10 mouse cellular contexts compared by ENCODE assay signal in the genomic region with DNA sequence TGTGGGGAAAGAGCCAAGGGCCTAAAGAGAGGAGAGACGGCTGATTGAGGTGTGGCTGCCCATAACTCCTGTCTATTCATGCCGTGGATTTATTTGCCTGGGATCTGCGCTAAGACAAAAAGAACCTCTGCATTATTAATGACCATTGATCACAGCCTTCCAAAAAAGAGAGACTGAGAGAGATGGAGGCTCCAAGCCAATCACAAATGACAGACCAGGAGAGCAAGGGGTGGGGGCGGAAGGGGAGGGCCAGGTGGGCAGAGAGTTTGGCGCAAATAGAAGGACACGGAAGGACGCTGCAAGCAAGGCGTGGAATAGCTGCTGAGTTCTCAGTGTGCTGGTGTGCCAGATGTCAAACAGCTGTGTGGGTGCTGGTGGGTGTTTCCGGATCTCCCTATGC. TPM values are rescaled to one million over a fixed set of nuclear protein-coding genes. Genes with fewer than 3 reads are reported as not detected.
DNase-seq lines count a peak whose midpoint lies in the region; ATAC-seq and TF ChIP-seq lines count a peak whose summit lies in the region.
"Had no signal": no experiment of that assay in that cellular context is flagged by ENCODE, and none has a peak within 500 bp of the region (broad histone marks: within the 10 kb centered on the region; RNA-seq: fewer than 3 reads in every experiment).

A gene (plus strand): TSS at position 301 of the 400 bp plus-strand sequence.

- TF ChIP-seq POLR2A in myocyte (IDR thresholded peaks at IDR 0.05; ENCODE audit: insufficient read length, low read depth) = no peak

- no peak within 1 kb of the TSS for H3ac ChIP-seq in myocyte (ENCODE audit: control insufficient read depth, insufficient read length)

- no peaks in the 10 kb centered on the region for H3K79me2 ChIP-seq in myocyte (ENCODE audit: control insufficient read depth, insufficient read depth)

- no peaks in the 10 kb centered on the region for H3K9me3 ChIP-seq in kidney, embryonic 16.5 days (ENCODE audit: low read length)
- H3K9me3 ChIP-seq in embryonic facial prominence, embryonic 15.5 days (replicated peaks) = no peaks in the 10 kb centered on the region
- H3K9me3 ChIP-seq in intestine, embryonic 16.5 days (ENCODE audit: control insufficient read depth, low read length) = no peaks in the 10 kb centered on the region

- H3K27ac ChIP-seq in kidney, embryonic 16.5 days (ENCODE audit: low read length) = no peak within 1 kb of the TSS
- no peak within 1 kb of the TSS for H3K27ac ChIP-seq in embryonic facial prominence, embryonic 15.5 days (replicated peaks)
- no peak within 1 kb of the TSS for H3K27ac ChIP-seq in intestine, embryonic 16.5 days (ENCODE audit: low read length)

- no peaks in the 10 kb centered on the region for H3K36me3 ChIP-seq in kidney, embryonic 16.5 days (ENCODE audit: insufficient read depth, low read length)
- no peaks in the 10 kb centered on the region for H3K36me3 ChIP-seq in embryonic facial prominence, embryonic 15.5 days
- H3K36me3 ChIP-seq in intestine, embryonic 16.5 days (ENCODE audit: control insufficient read depth, insufficient read depth, low read length) = no peaks in the 10 kb centered on the region
- H3K36me3 ChIP-seq in myocyte (ENCODE audit: control insufficient read depth, insufficient read depth) = no peaks in the 10 kb centered on the region

- DNase-seq in kidney, adult 9 months = no peak
- DNase-seq in urinary bladder, postnatal 14 days (ENCODE audit: low spot score) = no peak
- DNase-seq in adrenal gland, adult (ENCODE audit: inconsistent age in 2 of 2, low spot score in 1 of 2) = no peak
- DNase-seq: cerebellum, postnatal 14 days; kidney, adult 11 months had no signal

- peak within 1 kb of the TSS; percentile 93 for H3K4me2 ChIP-seq in kidney, embryonic 16.5 days (replicated peaks; ENCODE audit: low read depth, low read length)
- peak within 1 kb of the TSS; percentile 98 for H3K4me2 ChIP-seq in embryonic facial prominence, embryonic 15.5 days (replicated peaks)
- peak within 1 kb of the TSS; percentile 94 for H3K4me2 ChIP-seq in intestine, embryonic 16.5 days (ENCODE audit: low read depth, low read length)
- H3K4me2 ChIP-seq in myocyte (ENCODE audit: low read depth) = peak within 1 kb of the TSS; percentile 61

- H3K27me3 ChIP-seq in kidney, embryonic 16.5 days (ENCODE audit: insufficient read depth, low read length) = peaks cover 37% of the 10 kb centered on the region
- peaks cover 40% of the 10 kb centered on the region for H3K27me3 ChIP-seq in embryonic facial prominence, embryonic 15.5 days
- peaks cover 13% of the 10 kb centered on the region for H3K27me3 ChIP-seq in intestine, embryonic 16.5 days (replicated peaks; ENCODE audit: control insufficient read depth, insufficient read depth, low read length)
- H3K27me3 ChIP-seq in myocyte (ENCODE audit: control insufficient read depth, insufficient read depth, insufficient read length) = peaks cover 19% of the 10 kb centered on the region

- peak within 1 kb of the TSS; percentile 55 for H3K9ac ChIP-seq in kidney, embryonic 16.5 days (replicated peaks; ENCODE audit: low read length)
- H3K9ac ChIP-seq in embryonic facial prominence, embryonic 15.5 days = peak within 1 kb of the TSS; percentile 5; the same call in 1 of the 2 replicates
- H3K9ac ChIP-seq in intestine, embryonic 16.5 days (ENCODE audit: low read depth, low read length) = peak within 1 kb of the TSS; percentile 65

- H3K4me1 ChIP-seq in kidney, embryonic 16.5 days (ENCODE audit: insufficient read depth, low read length) = peaks cover 13% of the 10 kb centered on the region
- H3K4me1 ChIP-seq in embryonic facial prominence, embryonic 15.5 days = peaks cover 16% of the 10 kb centered on the region
- peaks cover 7% of the 10 kb centered on the region for H3K4me1 ChIP-seq in intestine, embryonic 16.5 days (ENCODE audit: control insufficient read depth, insufficient read depth, low read length)

- 84% methylated on average over 9 of the region's 9 CpGs for WGBS in kidney, embryonic 16.5 days
- 65% methylated on average over 9 of the region's 9 CpGs for WGBS in embryonic facial prominence, embryonic 15.5 days
- WGBS in intestine, embryonic 16.5 days = 63% methylated on average over 9 of the region's 9 CpGs

- no peak for ATAC-seq in kidney, embryonic 16.5 days (ENCODE audit: low FRiP score, low TSS enrichment)
- ATAC-seq in embryonic facial prominence, embryonic 15.5 days (ENCODE audit: insufficient number of reproducible peaks, low FRiP score, low TSS enrichment, low read depth) = no peak
- no peak for ATAC-seq in intestine, embryonic 16.5 days
- no peak for ATAC-seq in inflammation-experienced regulatory T-cells, adult 6 months

- H3K4me3 ChIP-seq in kidney, embryonic 16.5 days (ENCODE audit: low read length) = peak within 1 kb of the TSS; percentile 53
- H3K4me3 ChIP-seq in embryonic facial prominence, embryonic 15.5 days (replicated peaks) = peak within 1 kb of the TSS; percentile 53
- H3K4me3 ChIP-seq in intestine, embryonic 16.5 days (ENCODE audit: low read length) = peak within 1 kb of the TSS; percentile 57
- no peak within 1 kb of the TSS for H3K4me3 ChIP-seq in myocyte

TF ChIP-seq in myocyte, 11 proteins besides CTCF, POLR2A, EP300 and RAD21:
- TF ChIP-seq TCF3 (IDR thresholded peaks at IDR 0.05; ENCODE audit: insufficient read length, low read depth) = no peak
TF ChIP-seq in myocyte: peak in this region for 0.

RNA-seq across cellular contexts. Expression of the gene that starts here (rescaled TPM):
- 0.44 and 0.72 TPM in 2 replicates for polyA plus RNA-seq in kidney, embryonic 16.5 days (2015; fragmentation: Nextera tagmentation; extraction: Ambion mirVana)
- polyA plus RNA-seq in embryonic facial prominence, embryonic 15.5 days (2015; fragmentation: Nextera tagmentation; extraction: Ambion mirVana) = 0.67 and 0.75 TPM in 2 replicates
- 0.10 and 0.16 TPM in 2 replicates for polyA plus RNA-seq in intestine, embryonic 16.5 days (2015; fragmentation: Nextera tagmentation; extraction: Ambion mirVana)
- 0.11 TPM for polyA plus RNA-seq in myocyte (2012; fragmentation: generic; extraction: Trizol)
- polyA plus RNA-seq in inflammation-experienced regulatory T-cells, adult 6 months (2017; shearing (Covaris generic)) = not detected

Comparison
In these comparisons a context has a peak if more than half of its experiments do, and no peak if none do; other contexts are left out.
1. H3K9ac ChIP-seq: peak in every context shown above with its lines; median percentile 65 in intestine, embryonic 16.5 days; 55 in kidney, embryonic 16.5 days; 5 in embryonic facial prominence, embryonic 15.5 days.